Mouse (Mus musculus) kidney, adult 2 months (tissue): ENCODE data around the gene Pcp4.

ENCODE experiments used
- CTCF ChIP-seq: fragments of 200-500 bp; conservative IDR thresholded peaks from 2 replicates; pipeline ENCODE4 v1.5.1; 2011; ENCODE audit warnings: low read depth, mild to moderate bottlenecking, control low read depth, low read length, moderate library complexity, mixed read lengths; ENCODE audit not compliant: insufficient read depth, insufficient read length
- POLR2A ChIP-seq: fragments of 200-500 bp; IDR thresholded peaks from one replicate; pipeline ENCODE4 v1.6.1; 2011; ENCODE audit warnings: low read depth, low read length, control low read depth

- TF ChIP-seq CTCF, result no peak
- TF ChIP-seq POLR2A, result no peak
These were observed 33.2 kb upstream of the Pcp4 start for GRCm38 (mm10) chr16:96434024-96434785.
